Mouse (Mus musculus) forelimb bud, embryonic 11.5 days (tissue): Measurements from ENCODE around the gene Rassf7.

Source experiments
- DNase-seq: peaks from one replicate; pipeline ENCODE4 v3.0.0-alpha.2; 2012; ENCODE audit warnings: low read depth, low spot score

Gene Rassf7

GRCm38 (mm10) chr7:141215101-141215879, at the start of gene Rassf7:
Gene Rassf7 (plus strand): TSS chr7:141215860.
- peak; percentile 96 for DNase-seq

GRCm38 (mm10) chr7:141167901-141168517, 47.7 kb upstream of the Rassf7 start:
- no peak for DNase-seq

- DNase-seq = peak; percentile 28
These were observed 47.1 kb upstream of the Rassf7 start for GRCm38 (mm10) chr7:141168518-141168953.

- DNase-seq = no peak
These were observed 46.4 kb upstream of the Rassf7 start for GRCm38 (mm10) chr7:141169300-141169699.

- DNase-seq = no peak
These were observed 45.8 kb upstream of the Rassf7 start for GRCm38 (mm10) chr7:141169866-141170265.

GRCm38 (mm10) chr7:141172116-141173006, 43.3 kb upstream of the Rassf7 start, which contains the start of gene Rnh1:
Gene Rnh1 (minus strand): TSS chr7:141172857.
- DNase-seq = peak; percentile 97

- no peak for DNase-seq
These were observed 42.3 kb upstream of the Rassf7 start for GRCm38 (mm10) chr7:141173323-141173850.

- DNase-seq = no peak
These were observed 40.6 kb upstream of the Rassf7 start for GRCm38 (mm10) chr7:141175068-141175467.

GRCm38 (mm10) chr7:141176173-141176572, 39.5 kb upstream of the Rassf7 start:
- peak; percentile 93 for DNase-seq

- DNase-seq = no peak
These were observed 27.5 kb upstream of the Rassf7 start for GRCm38 (mm10) chr7:141188194-141188593.

- no peak for DNase-seq
These were observed 26.9 kb upstream of the Rassf7 start for GRCm38 (mm10) chr7:141188733-141189132.

GRCm38 (mm10) chr7:141190220-141190619, 25.4 kb upstream of the Rassf7 start:
- no peak for DNase-seq

GRCm38 (mm10) chr7:141191036-141191435, 24.6 kb upstream of the Rassf7 start:
- DNase-seq = no peak

GRCm38 (mm10) chr7:141191796-141192685, 23.6 kb upstream of the Rassf7 start:
- DNase-seq = no peak

GRCm38 (mm10) chr7:141192776-141193347, 22.8 kb upstream of the Rassf7 start:
- no peak for DNase-seq

- DNase-seq = no peak
These were observed 22.3 kb upstream of the Rassf7 start for GRCm38 (mm10) chr7:141193348-141193856.

- peak; percentile 96 for DNase-seq
These were observed 21.7 kb upstream of the Rassf7 start, which contains the start of the genes Hras and Lrrc56 for GRCm38 (mm10) chr7:141193948-141194347. Gene Hras (minus strand): TSS chr7:141194005. Gene Lrrc56 (plus strand): TSS chr7:141194157.

GRCm38 (mm10) chr7:141194409-141194808, 21.3 kb upstream of the Rassf7 start:
- DNase-seq = no peak

GRCm38 (mm10) chr7:141194830-141195229, 20.8 kb upstream of the Rassf7 start:
- peak; percentile 90 for DNase-seq

- no peak for DNase-seq
These were observed 19.9 kb upstream of the Rassf7 start for GRCm38 (mm10) chr7:141195754-141196153.
